Mouse (Mus musculus): Measurements from ENCODE around the gene Krtap31-2. TPM values are rescaled to one million over a fixed set of nuclear protein-coding genes. Genes with fewer than 3 reads are reported as not detected.

Krtap31-2 gene
- polyA plus RNA-seq, 1 experiment from 2014 or later: not detected

GRCm38 (mm10) chr11:99982731-99983130 lies 46.6 kb downstream of the Krtap31-2 start:
- H3K4me1 ChIP-seq (ENCODE audit: control insufficient read depth, insufficient read depth, low read length): no peaks in the 10 kb centered on the region
- H3K27ac ChIP-seq (replicated peaks; ENCODE audit: low read depth, low read length): no peak overlapping the region
- no peak for ATAC-seq (replicated peaks; ENCODE audit: insufficient number of reproducible peaks, low FRiP score, low TSS enrichment, low read depth)
- WGBS: 87% methylated on average over 9 of the region's 9 CpGs
- no peaks in the 10 kb centered on the region for H3K27me3 ChIP-seq (ENCODE audit: control insufficient read depth, insufficient read depth, low read length)
- no peak overlapping the region for H3K4me2 ChIP-seq (ENCODE audit: low read depth, low read length)
- DNase-seq (ENCODE audit: low spot score): no peak
- no peak overlapping the region for H3K4me3 ChIP-seq (ENCODE audit: low read depth, low read length)
- H3K36me3 ChIP-seq (replicated peaks; ENCODE audit: control insufficient read depth, insufficient read depth, low read depth, low read length): no peaks in the 10 kb centered on the region
- H3K9me3 ChIP-seq (replicated peaks; ENCODE audit: control insufficient read depth, low read length): no peaks in the 10 kb centered on the region
- no peak overlapping the region for H3K9ac ChIP-seq (replicated peaks; ENCODE audit: low read length)

GRCm38 (mm10) chr11:99983442-99983841 lies 47.4 kb downstream of the Krtap31-2 start:
- WGBS: 93% methylated on average over 1 of the region's 1 CpGs
- no peak overlapping the region for H3K4me3 ChIP-seq (ENCODE audit: low read depth, low read length)
- no peaks in the 10 kb centered on the region for H3K27me3 ChIP-seq (ENCODE audit: control insufficient read depth, insufficient read depth, low read length)
- no peak for ATAC-seq (replicated peaks; ENCODE audit: insufficient number of reproducible peaks, low FRiP score, low TSS enrichment, low read depth)
- H3K4me1 ChIP-seq (ENCODE audit: control insufficient read depth, insufficient read depth, low read length): no peaks in the 10 kb centered on the region
- H3K4me2 ChIP-seq (ENCODE audit: low read depth, low read length): no peak overlapping the region
- H3K36me3 ChIP-seq (replicated peaks; ENCODE audit: control insufficient read depth, insufficient read depth, low read depth, low read length): no peaks in the 10 kb centered on the region
- H3K9ac ChIP-seq (replicated peaks; ENCODE audit: low read length): no peak overlapping the region
- no peak overlapping the region for H3K27ac ChIP-seq (replicated peaks; ENCODE audit: low read depth, low read length)
- DNase-seq (ENCODE audit: low spot score): no peak
- H3K9me3 ChIP-seq (replicated peaks; ENCODE audit: control insufficient read depth, low read length): no peaks in the 10 kb centered on the region

GRCm38 (mm10) chr11:99985291-99986092 lies 49.4 kb downstream of the Krtap31-2 start:
- Histone ChIP-seq H3K27me3 (ENCODE audit: control insufficient read depth, insufficient read depth, low read length) (no peaks in the 10 kb centered on the region), H3K36me3 (replicated peaks; ENCODE audit: control insufficient read depth, insufficient read depth, low read depth, low read length) (no peaks in the 10 kb centered on the region), H3K9me3 (replicated peaks; ENCODE audit: control insufficient read depth, low read length) (no peaks in the 10 kb centered on the region), H3K27ac (replicated peaks; ENCODE audit: low read depth, low read length) (no peak overlapping the region), H3K4me2 (ENCODE audit: low read depth, low read length) (no peak overlapping the region), H3K4me1 (ENCODE audit: control insufficient read depth, insufficient read depth, low read length) (no peaks in the 10 kb centered on the region), H3K9ac (replicated peaks; ENCODE audit: low read length) (no peak overlapping the region), H3K4me3 (ENCODE audit: low read depth, low read length) (no peak overlapping the region)
- ATAC-seq (replicated peaks; ENCODE audit: insufficient number of reproducible peaks, low FRiP score, low TSS enrichment, low read depth): no peak
- no peak for DNase-seq (ENCODE audit: low spot score)
- WGBS: 85% methylated on average over 20 of the region's 20 CpGs

- Histone ChIP-seq H3K4me2 (ENCODE audit: low read depth, low read length) (no peak within 1 kb of the TSS), H3K9ac (replicated peaks; ENCODE audit: low read length) (no peak within 1 kb of the TSS), H3K4me1 (ENCODE audit: control insufficient read depth, insufficient read depth, low read length) (no peaks in the 10 kb centered on the region), H3K9me3 (replicated peaks; ENCODE audit: control insufficient read depth, low read length) (no peaks in the 10 kb centered on the region), H3K4me3 (ENCODE audit: low read depth, low read length) (no peak within 1 kb of the TSS), H3K36me3 (replicated peaks; ENCODE audit: control insufficient read depth, insufficient read depth, low read depth, low read length) (no peaks in the 10 kb centered on the region), H3K27me3 (ENCODE audit: control insufficient read depth, insufficient read depth, low read length) (no peaks in the 10 kb centered on the region), H3K27ac (replicated peaks; ENCODE audit: low read depth, low read length) (no peak within 1 kb of the TSS)
- ATAC-seq (replicated peaks; ENCODE audit: insufficient number of reproducible peaks, low FRiP score, low TSS enrichment, low read depth): no peak
- no peak for DNase-seq (ENCODE audit: low spot score)
- 80% methylated on average over 8 of the region's 8 CpGs for WGBS
Measured at GRCm38 (mm10) chr11:99986180-99986647, 50.1 kb downstream of the Krtap31-2 start, which contains the start of gene Krtap16-1. Krtap16-1 (minus strand) TSS chr11:99986597.

Other genes with a start within 250 kb of the Krtap31-2 start
- not detected in 2 replicates for gene Gm14190, start 245.6 kb upstream of the Krtap31-2 start, polyA plus RNA-seq (2014; fragmentation: Nextera tagmentation; extraction: Ambion mirVana)
- gene Gm14180, start 202.0 kb upstream of the Krtap31-2 start, polyA plus RNA-seq (2014; fragmentation: Nextera tagmentation; extraction: Ambion mirVana): not detected in 2 replicates
- gene Gm11595, start 163.4 kb upstream of the Krtap31-2 start, polyA plus RNA-seq (2014; fragmentation: Nextera tagmentation; extraction: Ambion mirVana): not detected in 2 replicates
- gene Krtap4-8, start 155.6 kb upstream of the Krtap31-2 start, polyA plus RNA-seq (2014; fragmentation: Nextera tagmentation; extraction: Ambion mirVana): not detected in 2 replicates
- not detected in 2 replicates for gene Krtap4-9, start 151.1 kb upstream of the Krtap31-2 start, polyA plus RNA-seq (2014; fragmentation: Nextera tagmentation; extraction: Ambion mirVana)
- gene Gm11596, start 142.8 kb upstream of the Krtap31-2 start, polyA plus RNA-seq (2014; fragmentation: Nextera tagmentation; extraction: Ambion mirVana): not detected in 2 replicates
- gene Gm11569, start 137.4 kb upstream of the Krtap31-2 start, polyA plus RNA-seq (2014; fragmentation: Nextera tagmentation; extraction: Ambion mirVana): not detected in 2 replicates
- not detected in 2 replicates for gene Gm11554, start 131.8 kb upstream of the Krtap31-2 start, polyA plus RNA-seq (2014; fragmentation: Nextera tagmentation; extraction: Ambion mirVana)
- gene Krtap4-13, start 126.4 kb upstream of the Krtap31-2 start, polyA plus RNA-seq (2014; fragmentation: Nextera tagmentation; extraction: Ambion mirVana): not detected in 2 replicates
- not detected in 2 replicates for gene Gm11564, start 120.6 kb upstream of the Krtap31-2 start, polyA plus RNA-seq (2014; fragmentation: Nextera tagmentation; extraction: Ambion mirVana)
- gene 2300003K06Rik, start 98.2 kb upstream of the Krtap31-2 start, polyA plus RNA-seq (2014; fragmentation: Nextera tagmentation; extraction: Ambion mirVana): not detected in 2 replicates
- gene Krtap4-16, start 84.7 kb upstream of the Krtap31-2 start, polyA plus RNA-seq (2014; fragmentation: Nextera tagmentation; extraction: Ambion mirVana): not detected in 2 replicates
- gene Gm11568, start 78.4 kb upstream of the Krtap31-2 start, polyA plus RNA-seq (2014; fragmentation: Nextera tagmentation; extraction: Ambion mirVana): not detected in 2 replicates
- gene Gm11559, start 71.8 kb upstream of the Krtap31-2 start, polyA plus RNA-seq (2014; fragmentation: Nextera tagmentation; extraction: Ambion mirVana): not detected in 2 replicates
- not detected in 2 replicates for gene Krtap9-1, start 62.9 kb upstream of the Krtap31-2 start, polyA plus RNA-seq (2014; fragmentation: Nextera tagmentation; extraction: Ambion mirVana)
- not detected in 2 replicates for gene Gm11567, start 57.1 kb upstream of the Krtap31-2 start, polyA plus RNA-seq (2014; fragmentation: Nextera tagmentation; extraction: Ambion mirVana)
- not detected in 2 replicates for gene Krtap31-1, start 28.4 kb upstream of the Krtap31-2 start, polyA plus RNA-seq (2014; fragmentation: Nextera tagmentation; extraction: Ambion mirVana)
- not detected in 2 replicates for gene Gm11565, start 21.5 kb upstream of the Krtap31-2 start, polyA plus RNA-seq (2014; fragmentation: Nextera tagmentation; extraction: Ambion mirVana)
- not detected in 2 replicates for gene Krtap9-5, start 12.2 kb downstream of the Krtap31-2 start, polyA plus RNA-seq (2014; fragmentation: Nextera tagmentation; extraction: Ambion mirVana)
- not detected in 2 replicates for gene Krtap29-1, start 42.8 kb downstream of the Krtap31-2 start, polyA plus RNA-seq (2014; fragmentation: Nextera tagmentation; extraction: Ambion mirVana)
- not detected in 2 replicates for gene Krtap16-1, start 50.3 kb downstream of the Krtap31-2 start, polyA plus RNA-seq (2014; fragmentation: Nextera tagmentation; extraction: Ambion mirVana)
- gene Krtap17-1, start 57.7 kb downstream of the Krtap31-2 start, polyA plus RNA-seq (2014; fragmentation: Nextera tagmentation; extraction: Ambion mirVana): not detected in 2 replicates
- gene Krt33a, start 79.9 kb downstream of the Krtap31-2 start, polyA plus RNA-seq (2014; fragmentation: Nextera tagmentation; extraction: Ambion mirVana): not detected in 2 replicates
- not detected in 2 replicates for gene Krt33b, start 93.6 kb downstream of the Krtap31-2 start, polyA plus RNA-seq (2014; fragmentation: Nextera tagmentation; extraction: Ambion mirVana)
- not detected in 2 replicates for gene Krt34, start 105.3 kb downstream of the Krtap31-2 start, polyA plus RNA-seq (2014; fragmentation: Nextera tagmentation; extraction: Ambion mirVana)
- gene Krt31, start 114.3 kb downstream of the Krtap31-2 start, polyA plus RNA-seq (2014; fragmentation: Nextera tagmentation; extraction: Ambion mirVana): not detected in 2 replicates
- not detected in 2 replicates for gene Krt32, start 151.9 kb downstream of the Krtap31-2 start, polyA plus RNA-seq (2014; fragmentation: Nextera tagmentation; extraction: Ambion mirVana)
- gene Krt35, start 159.9 kb downstream of the Krtap31-2 start, polyA plus RNA-seq (2014; fragmentation: Nextera tagmentation; extraction: Ambion mirVana): not detected in 2 replicates
- gene Krt36, start 169.3 kb downstream of the Krtap31-2 start, polyA plus RNA-seq (2014; fragmentation: Nextera tagmentation; extraction: Ambion mirVana): 0.13 TPM in 1 of 2 replicates, not detected in the other
- gene Krt13, start 185.3 kb downstream of the Krtap31-2 start, polyA plus RNA-seq (2014; fragmentation: Nextera tagmentation; extraction: Ambion mirVana): not detected in 2 replicates
- gene Krt15, start 199.6 kb downstream of the Krtap31-2 start, polyA plus RNA-seq (2014; fragmentation: Nextera tagmentation; extraction: Ambion mirVana): 8.2 and 8.6 TPM in 2 replicates
- gene Krt19, start 212.4 kb downstream of the Krtap31-2 start, polyA plus RNA-seq (2014; fragmentation: Nextera tagmentation; extraction: Ambion mirVana): 8.0 and 10.5 TPM in 2 replicates